Mouse (Mus musculus) MEL (cell line): Measurements from ENCODE around the gene Nol6. TPM values are rescaled to one million over a fixed set of nuclear protein-coding genes. Genes with fewer than 3 reads are reported as not detected.

Experiments
- DNase-seq: peaks from one replicate; pipeline ENCODE4 v3.0.0; 2011; ENCODE audit warnings: low read depth, low spot score
- H3K27ac ChIP-seq: 2 replicates; pipeline ENCODE4 v1.5.1; 2012; ENCODE audit warnings: low read depth, mild to moderate bottlenecking, control low read depth, low read length, moderate library complexity; ENCODE audit not compliant: control insufficient read depth
- H3K27me3 ChIP-seq, 2 experiments: fragments of 150-350 bp in 1 of 2; sonication (generic) in 1 of 2; 2 replicates each; pipeline ENCODE4 v1.6.1; 2012; ENCODE audit warnings: low read length in 2 of 2, mild to moderate bottlenecking in 2 of 2, improper control_type of control experiment in 1 of 2, moderate library complexity in 1 of 2; ENCODE audit not compliant: insufficient read depth in 2 of 2, control insufficient read depth in 1 of 2
- H3K36me3 ChIP-seq, 2 experiments: 2 replicates each; pipeline ENCODE4 v1.6.1; 2012 to 2014; ENCODE audit warnings: low read length in 2 of 2, improper control_type of control experiment in 1 of 2, inconsistent platforms in 1 of 2, mild to moderate bottlenecking in 1 of 2; ENCODE audit not compliant: insufficient read depth in 2 of 2, control insufficient read depth in 1 of 2
- H3K4me1 ChIP-seq, 2 experiments: fragments of 150-350 bp in 1 of 2; sonication (generic) in 1 of 2; 2 replicates each; pipeline ENCODE4 v1.6.1; 2012; ENCODE audit warnings: low read length in 2 of 2, improper control_type of control experiment in 1 of 2, mild to moderate bottlenecking in 1 of 2; ENCODE audit not compliant: insufficient read depth in 2 of 2, control insufficient read depth in 1 of 2
- H3K4me3 ChIP-seq, 2 experiments: fragments of 150-350 bp in 1 of 2; sonication (generic) in 1 of 2; 2 replicates each; pipeline ENCODE4 v1.5.1; 2012; ENCODE audit warnings: low read depth in 2 of 2, low read length in 2 of 2, mild to moderate bottlenecking in 2 of 2, moderate library complexity in 2 of 2, control low read depth in 1 of 2, improper control_type of control experiment in 1 of 2; ENCODE audit not compliant: control insufficient read depth in 1 of 2, insufficient read depth in 1 of 2
- H3K79me2 ChIP-seq: 2 replicates; pipeline ENCODE4 v1.6.1; 2012; ENCODE audit warnings: mild to moderate bottlenecking, low read length, moderate library complexity; ENCODE audit not compliant: control insufficient read depth, poor library complexity, insufficient read depth
- H3K9ac ChIP-seq: 2 replicates; pipeline ENCODE4 v1.6.1; 2012; ENCODE audit warnings: low read depth, mild to moderate bottlenecking, control low read depth, low read length, moderate library complexity; ENCODE audit not compliant: control insufficient read depth, poor library complexity, severe bottlenecking
- H3K9me3 ChIP-seq: fragments of 150-350 bp; sonication (generic); replicated peaks from 2 replicates; pipeline ENCODE4 v1.6.1; 2012; ENCODE audit warnings: mild to moderate bottlenecking, low read length, improper control_type of control experiment, moderate library complexity; ENCODE audit not compliant: insufficient read depth
- CHD2 ChIP-seq: IDR thresholded peaks from 2 replicates; pipeline ENCODE4 v1.6.1; 2011; ENCODE audit warnings: low read length, improper control_type of control experiment
- CTCF ChIP-seq, 3 experiments: IDR thresholded peaks in 2 of 3; conservative IDR thresholded peaks in 1 of 3; 2 replicates each; pipeline ENCODE4 v1.5.1; 2011 to 2012; ENCODE audit warnings: low read length in 3 of 3, low read depth in 2 of 3, mild to moderate bottlenecking in 2 of 3, improper control_type of control experiment in 1 of 3, inconsistent platforms in 1 of 3, mixed read lengths in 1 of 3, moderate library complexity in 1 of 3; ENCODE audit not compliant: control insufficient read depth in 1 of 3, insufficient read depth in 1 of 3, poor library complexity in 1 of 3, severe bottlenecking in 1 of 3
- ELF1 ChIP-seq: IDR thresholded peaks from 2 replicates; pipeline ENCODE4 v1.6.1; 2014; ENCODE audit warnings: low read depth, mild to moderate bottlenecking, inconsistent platforms, low read length, improper control_type of control experiment, moderate library complexity
- GATA1 ChIP-seq: IDR thresholded peaks from 2 replicates; pipeline ENCODE4 v1.6.1; 2011; ENCODE audit warnings: low read depth, low read length, improper control_type of control experiment
- HCFC1 ChIP-seq: IDR thresholded peaks from 2 replicates; pipeline ENCODE4 v1.6.1; 2012; ENCODE audit warnings: low read depth, mild to moderate bottlenecking, inconsistent platforms, low read length, improper control_type of control experiment, moderate library complexity
- MAX ChIP-seq: IDR thresholded peaks from 2 replicates; pipeline ENCODE4 v1.6.1; 2011; ENCODE audit warnings: low read length, improper control_type of control experiment
- MAZ ChIP-seq: IDR thresholded peaks from 2 replicates; pipeline ENCODE4 v1.6.1; 2012; ENCODE audit warnings: low read depth, mild to moderate bottlenecking, inconsistent platforms, low read length, improper control_type of control experiment
- MYB ChIP-seq: IDR thresholded peaks from 2 replicates; pipeline ENCODE4 v1.6.1; 2011; ENCODE audit warnings: mild to moderate bottlenecking, low read depth, low read length, improper control_type of control experiment
- NRF1 ChIP-seq: IDR thresholded peaks from 2 replicates; pipeline ENCODE4 v1.6.1; 2014; ENCODE audit warnings: low read depth, mild to moderate bottlenecking, inconsistent platforms, low read length, improper control_type of control experiment, moderate library complexity; ENCODE audit not compliant: poor library complexity, insufficient read depth, severe bottlenecking
- POLR2A ChIP-seq, 2 experiments: IDR thresholded peaks; 2 replicates each; pipeline ENCODE4 v1.6.1; 2011 to 2012; ENCODE audit warnings: low read length in 2 of 2, mild to moderate bottlenecking in 2 of 2, control low read depth in 1 of 2, improper control_type of control experiment in 1 of 2, low read depth in 1 of 2, moderate library complexity in 1 of 2; ENCODE audit not compliant: control insufficient read depth in 1 of 2, insufficient read depth in 1 of 2, poor library complexity in 1 of 2
- RAD21 ChIP-seq: IDR thresholded peaks from 2 replicates; pipeline ENCODE4 v1.6.1; 2011; ENCODE audit warnings: mild to moderate bottlenecking, low read depth, low read length, improper control_type of control experiment
- RCOR1 ChIP-seq: IDR thresholded peaks from 2 replicates; pipeline ENCODE4 v1.6.1; 2012; ENCODE audit warnings: low read depth, mild to moderate bottlenecking, inconsistent platforms, low read length, improper control_type of control experiment
- SMC3 ChIP-seq: IDR thresholded peaks from 2 replicates; pipeline ENCODE4 v1.6.1; 2011; ENCODE audit warnings: low read depth, low read length, improper control_type of control experiment
- UBTF ChIP-seq: IDR thresholded peaks from 2 replicates; pipeline ENCODE4 v1.6.1; 2012; ENCODE audit warnings: low read depth, mild to moderate bottlenecking, inconsistent platforms, low read length, improper control_type of control experiment, moderate library complexity, borderline replicate concordance; ENCODE audit not compliant: insufficient read depth
- USF1 ChIP-seq: IDR thresholded peaks from 2 replicates; pipeline ENCODE4 v1.6.1; 2014; ENCODE audit warnings: low read depth, mild to moderate bottlenecking, inconsistent platforms, low read length, improper control_type of control experiment, moderate library complexity
- USF2 ChIP-seq, 2 experiments: IDR thresholded peaks; 2 replicates each; pipeline ENCODE4 v1.6.1; 2011 to 2012; ENCODE audit warnings: improper control_type of control experiment in 2 of 2, low read length in 2 of 2, borderline replicate concordance in 1 of 2, inconsistent platforms in 1 of 2, low read depth in 1 of 2, mild to moderate bottlenecking in 1 of 2; ENCODE audit not compliant: insufficient read depth in 1 of 2
- ZC3H11A ChIP-seq: IDR thresholded peaks from 2 replicates; pipeline ENCODE4 v1.6.1; 2012; ENCODE audit warnings: low read depth, mild to moderate bottlenecking, inconsistent platforms, low read length, improper control_type of control experiment
- ZKSCAN1 ChIP-seq: IDR thresholded peaks from 2 replicates; pipeline ENCODE4 v1.6.1; 2012; ENCODE audit warnings: low read depth, mild to moderate bottlenecking, inconsistent platforms, low read length, improper control_type of control experiment, moderate library complexity
- ZNF384 ChIP-seq: IDR thresholded peaks from 2 replicates; pipeline ENCODE4 v1.6.1; 2012; ENCODE audit warnings: low read depth, mild to moderate bottlenecking, inconsistent platforms, low read length, improper control_type of control experiment
- polyA plus RNA-seq, 2 experiments: library from polyadenylated mRNA; stranded (reverse) in 1 of 2; unstranded in 1 of 2; fragments of >175 nt in 1 of 2; fragments of >200 nt in 1 of 2; gene quantifications; 2 replicates each; pipeline versions ENCODE4 v1.2.1 to v1.2.4; 2012; ENCODE audit warnings: low replicate concordance in 2 of 2, low read depth in 1 of 2; ENCODE audit not compliant: insufficient read length in 2 of 2, insufficient read depth in 1 of 2, missing spikeins in 1 of 2
- total RNA-seq: library from RNA; depleted of rRNA; stranded (reverse); fragments of 300-350 nt; gene quantifications from 2 replicates; pipeline ENCODE4 v1.2.3, GENCODE M21; 2012

Nol6 gene
- total and polyA plus RNA-seq, 3 experiments = 36.6 to 71.2 TPM; not detected in 1

- peak; percentile 83 for DNase-seq
- Histone ChIP-seq H3K9me3 (no peaks in the 10 kb centered on the region), H3K9ac (no peak overlapping the region), H3K27me3 (no peaks in the 10 kb centered on the region), H3K4me1 (peaks cover 0 to 8% of the 10 kb centered on the region in 2 experiments; a peak in 2 of 4 replicates), H3K36me3 (peaks cover 6 to 10% of the 10 kb centered on the region in 2 experiments), H3K4me3 (no peak overlapping the region), H3K27ac (no peak overlapping the region), H3K79me2 (peaks cover 8% of the 10 kb centered on the region)
- TF ChIP-seq ZC3H11A (peak; percentile 89), HCFC1 (no peak), ZNF384 (0 out of 2 replicates have a peak, but pooled peaks have one; percentile 8), USF2 (IDR thresholded peaks at IDR 0.05; ENCODE audit: borderline replicate concordance in 1 of 2, insufficient read depth in 1 of 2, low read depth in 1 of 2, low read length in 2 of 2) (no peak), CTCF (IDR thresholded peaks at IDR 0.05 in 2 of 3, conservative IDR thresholded peaks at IDR 0.05 in 1 of 3; ENCODE audit: control insufficient read depth in 1 of 3, insufficient read depth in 1 of 3, low read depth in 2 of 3, low read length in 3 of 3, poor library complexity in 1 of 3, severe bottlenecking in 1 of 3) (peak; percentile 90 to 96 (median 94)), POLR2A (IDR thresholded peaks at IDR 0.05; ENCODE audit: control insufficient read depth in 1 of 2, insufficient read depth in 1 of 2, low read depth in 1 of 2, low read length in 2 of 2, poor library complexity in 1 of 2) (no peak), RAD21 (peak; percentile 90), SMC3 (peak; percentile 94)
Observed at GRCm38 (mm10) chr4:41118706-41119292, 5.5 kb downstream of the Nol6 start.

- no peak for DNase-seq
- no peak overlapping the region for H3K9ac ChIP-seq
- no peaks in the 10 kb centered on the region for H3K27me3 ChIP-seq
- peaks cover 0 to 10% of the 10 kb centered on the region in 2 experiments; a peak in 2 of 4 replicates for H3K36me3 ChIP-seq
- H3K4me1 ChIP-seq = no peaks in the 10 kb centered on the region
- no peaks in the 10 kb centered on the region for H3K79me2 ChIP-seq
- no peak overlapping the region for H3K4me3 ChIP-seq
- H3K9me3 ChIP-seq = no peaks in the 10 kb centered on the region
- no peak overlapping the region for H3K27ac ChIP-seq
- TF ChIP-seq MYB (no peak), ZKSCAN1 (no peak), MAX (no peak), USF1 (no peak), MAZ (no peak), SMC3 (no peak), GATA1 (no peak), HCFC1 (no peak), UBTF (no peak), RCOR1 (no peak), NRF1 (no peak), CHD2 (no peak), POLR2A (IDR thresholded peaks at IDR 0.05; ENCODE audit: control insufficient read depth in 1 of 2, insufficient read depth in 1 of 2, low read depth in 1 of 2, low read length in 2 of 2, poor library complexity in 1 of 2) (no peak), ELF1 (no peak)
Observed at GRCm38 (mm10) chr4:41116817-41117216, 7.4 kb downstream of the Nol6 start.
